Mouse (Mus musculus): Measurements from ENCODE around the gene Fgf10. TPM values are rescaled to one million over a fixed set of nuclear protein-coding genes. Genes with fewer than 3 reads are reported as not detected.

The Fgf10 gene
- polyA plus RNA-seq, 1 experiment from 2014 or later = 5.2 TPM

- no peaks in the 10 kb centered on the region for H3K27me3 ChIP-seq (ENCODE audit: control insufficient read depth, insufficient read depth, low read length)
- H3K9ac ChIP-seq (ENCODE audit: low read depth, low read length) = no peak overlapping the region
- no peak for ATAC-seq (ENCODE audit: low FRiP score, low TSS enrichment)
- WGBS = 71% methylated on average over 3 of the region's 3 CpGs
- no peak overlapping the region for H3K27ac ChIP-seq (ENCODE audit: low read depth, low read length)
- no peak overlapping the region for H3K4me2 ChIP-seq (replicated peaks; ENCODE audit: low read depth, low read length)
- H3K36me3 ChIP-seq (ENCODE audit: control insufficient read depth, insufficient read depth, low read length) = no peaks in the 10 kb centered on the region
- H3K4me1 ChIP-seq (ENCODE audit: control insufficient read depth, insufficient read depth, low read length) = no peaks in the 10 kb centered on the region
- no peaks in the 10 kb centered on the region for H3K9me3 ChIP-seq (ENCODE audit: control insufficient read depth, low read length)
- no peak overlapping the region for H3K4me3 ChIP-seq (ENCODE audit: low read length)
These were observed 7.9 kb upstream of the Fgf10 start for GRCm38 (mm10) chr13:118661664-118662063.

GRCm38 (mm10) chr13:118664901-118665300 lies 4.7 kb upstream of the Fgf10 start:
- Histone ChIP-seq H3K9me3 (ENCODE audit: control insufficient read depth, low read length) (no peaks in the 10 kb centered on the region), H3K4me2 (replicated peaks; ENCODE audit: low read depth, low read length) (no peak overlapping the region), H3K4me3 (ENCODE audit: low read length) (no peak overlapping the region), H3K4me1 (ENCODE audit: control insufficient read depth, insufficient read depth, low read length) (no peaks in the 10 kb centered on the region), H3K27me3 (ENCODE audit: control insufficient read depth, insufficient read depth, low read length) (no peaks in the 10 kb centered on the region), H3K36me3 (ENCODE audit: control insufficient read depth, insufficient read depth, low read length) (no peaks in the 10 kb centered on the region), H3K9ac (ENCODE audit: low read depth, low read length) (no peak overlapping the region), H3K27ac (ENCODE audit: low read depth, low read length) (no peak overlapping the region)
- ATAC-seq (ENCODE audit: low FRiP score, low TSS enrichment) = no peak
- WGBS = 79% methylated on average over 2 of the region's 2 CpGs

- Histone ChIP-seq H3K4me1 (ENCODE audit: control insufficient read depth, insufficient read depth, low read length) (no peaks in the 10 kb centered on the region), H3K27ac (ENCODE audit: low read depth, low read length) (no peak overlapping the region), H3K9me3 (ENCODE audit: control insufficient read depth, low read length) (no peaks in the 10 kb centered on the region), H3K36me3 (ENCODE audit: control insufficient read depth, insufficient read depth, low read length) (no peaks in the 10 kb centered on the region), H3K27me3 (ENCODE audit: control insufficient read depth, insufficient read depth, low read length) (no peaks in the 10 kb centered on the region), H3K4me3 (ENCODE audit: low read length) (no peak overlapping the region), H3K9ac (ENCODE audit: low read depth, low read length) (no peak overlapping the region), H3K4me2 (replicated peaks; ENCODE audit: low read depth, low read length) (no peak overlapping the region)
- WGBS = 61% methylated on average over 3 of the region's 3 CpGs
- ATAC-seq (ENCODE audit: low FRiP score, low TSS enrichment) = no peak
These were observed 9.6 kb downstream of the Fgf10 start for GRCm38 (mm10) chr13:118679228-118679627.

GRCm38 (mm10) chr13:118693049-118693448 lies 23.5 kb downstream of the Fgf10 start:
- Histone ChIP-seq H3K27me3 (ENCODE audit: control insufficient read depth, insufficient read depth, low read length) (no peaks in the 10 kb centered on the region), H3K36me3 (ENCODE audit: control insufficient read depth, insufficient read depth, low read length) (no peaks in the 10 kb centered on the region), H3K27ac (ENCODE audit: low read depth, low read length) (no peak overlapping the region), H3K9me3 (ENCODE audit: control insufficient read depth, low read length) (no peaks in the 10 kb centered on the region), H3K4me3 (ENCODE audit: low read length) (no peak overlapping the region), H3K9ac (ENCODE audit: low read depth, low read length) (no peak overlapping the region), H3K4me1 (ENCODE audit: control insufficient read depth, insufficient read depth, low read length) (no peaks in the 10 kb centered on the region), H3K4me2 (replicated peaks; ENCODE audit: low read depth, low read length) (no peak overlapping the region)
- 96% methylated on average over 2 of the region's 2 CpGs for WGBS
- no peak for ATAC-seq (ENCODE audit: low FRiP score, low TSS enrichment)

- H3K9ac ChIP-seq (ENCODE audit: low read depth, low read length) = no peak overlapping the region
- no peaks in the 10 kb centered on the region for H3K9me3 ChIP-seq (ENCODE audit: control insufficient read depth, low read length)
- WGBS = 28% methylated on average over 4 of the region's 4 CpGs
- H3K4me3 ChIP-seq (ENCODE audit: low read length) = no peak overlapping the region
- H3K4me2 ChIP-seq (replicated peaks; ENCODE audit: low read depth, low read length) = no peak overlapping the region
- no peaks in the 10 kb centered on the region for H3K36me3 ChIP-seq (ENCODE audit: control insufficient read depth, insufficient read depth, low read length)
- H3K27ac ChIP-seq (ENCODE audit: low read depth, low read length) = no peak overlapping the region
- H3K27me3 ChIP-seq (ENCODE audit: control insufficient read depth, insufficient read depth, low read length) = no peaks in the 10 kb centered on the region
- H3K4me1 ChIP-seq (ENCODE audit: control insufficient read depth, insufficient read depth, low read length) = no peaks in the 10 kb centered on the region
- ATAC-seq (ENCODE audit: low FRiP score, low TSS enrichment) = no peak
These were observed 25.5 kb downstream of the Fgf10 start for GRCm38 (mm10) chr13:118695103-118695502.

- no peak overlapping the region for H3K27ac ChIP-seq (ENCODE audit: low read depth, low read length)
These were observed 34.1 kb downstream of the Fgf10 start for GRCm38 (mm10) chr13:118703727-118704126.

GRCm38 (mm10) chr13:118705716-118706115 lies 36.1 kb downstream of the Fgf10 start:
- Histone ChIP-seq H3K4me2 (replicated peaks; ENCODE audit: low read depth, low read length) (no peak overlapping the region), H3K27me3 (ENCODE audit: control insufficient read depth, insufficient read depth, low read length) (no peaks in the 10 kb centered on the region), H3K9ac (ENCODE audit: low read depth, low read length) (no peak overlapping the region), H3K9me3 (ENCODE audit: control insufficient read depth, low read length) (no peaks in the 10 kb centered on the region), H3K36me3 (ENCODE audit: control insufficient read depth, insufficient read depth, low read length) (no peaks in the 10 kb centered on the region), H3K4me1 (ENCODE audit: control insufficient read depth, insufficient read depth, low read length) (no peaks in the 10 kb centered on the region), H3K4me3 (ENCODE audit: low read length) (no peak overlapping the region), H3K27ac (ENCODE audit: low read depth, low read length) (no peak overlapping the region)
- 90% methylated on average over 3 of the region's 3 CpGs for WGBS
- ATAC-seq (ENCODE audit: low FRiP score, low TSS enrichment) = no peak

More at GRCm38 (mm10) chr13:118703727-118704126, 34.1 kb downstream of the Fgf10 start:
- Histone ChIP-seq H3K4me3 (ENCODE audit: low read length) (no peak overlapping the region), H3K9me3 (ENCODE audit: control insufficient read depth, low read length) (no peaks in the 10 kb centered on the region), H3K4me1 (ENCODE audit: control insufficient read depth, insufficient read depth, low read length) (no peaks in the 10 kb centered on the region), H3K36me3 (ENCODE audit: control insufficient read depth, insufficient read depth, low read length) (no peaks in the 10 kb centered on the region), H3K27me3 (ENCODE audit: control insufficient read depth, insufficient read depth, low read length) (no peaks in the 10 kb centered on the region), H3K4me2 (replicated peaks; ENCODE audit: low read depth, low read length) (no peak overlapping the region), H3K9ac (ENCODE audit: low read depth, low read length) (no peak overlapping the region)
- no peak for ATAC-seq (ENCODE audit: low FRiP score, low TSS enrichment)

GRCm38 (mm10) chr13:118709912-118710311 lies 40.3 kb downstream of the Fgf10 start:
- Histone ChIP-seq H3K4me2 (replicated peaks; ENCODE audit: low read depth, low read length) (no peak overlapping the region), H3K27ac (ENCODE audit: low read depth, low read length) (no peak overlapping the region), H3K36me3 (ENCODE audit: control insufficient read depth, insufficient read depth, low read length) (no peaks in the 10 kb centered on the region), H3K4me3 (ENCODE audit: low read length) (no peak overlapping the region), H3K9me3 (ENCODE audit: control insufficient read depth, low read length) (no peaks in the 10 kb centered on the region), H3K4me1 (ENCODE audit: control insufficient read depth, insufficient read depth, low read length) (peaks cover 11% of the 10 kb centered on the region), H3K27me3 (ENCODE audit: control insufficient read depth, insufficient read depth, low read length) (no peaks in the 10 kb centered on the region), H3K9ac (ENCODE audit: low read depth, low read length) (no peak overlapping the region)
- no peak for ATAC-seq (ENCODE audit: low FRiP score, low TSS enrichment)
- WGBS = 92% methylated on average over 1 of the region's 1 CpGs

- no peaks in the 10 kb centered on the region for H3K27me3 ChIP-seq (ENCODE audit: control insufficient read depth, insufficient read depth, low read length)
- H3K9me3 ChIP-seq (ENCODE audit: control insufficient read depth, low read length) = no peaks in the 10 kb centered on the region
- H3K4me3 ChIP-seq (ENCODE audit: low read length) = peak overlapping the region; percentile 53
- WGBS = under 1% methylated on average over 14 of the region's 14 CpGs
- H3K4me2 ChIP-seq (replicated peaks; ENCODE audit: low read depth, low read length) = peak overlapping the region; percentile 81
- H3K9ac ChIP-seq (ENCODE audit: low read depth, low read length) = peak overlapping the region; percentile 51; the same call in 1 of the 2 replicates
- H3K4me1 ChIP-seq (ENCODE audit: control insufficient read depth, insufficient read depth, low read length) = peaks cover 16% of the 10 kb centered on the region
- H3K27ac ChIP-seq (ENCODE audit: low read depth, low read length) = peak overlapping the region; percentile 11; the same call in 1 of the 2 replicates
- no peaks in the 10 kb centered on the region for H3K36me3 ChIP-seq (ENCODE audit: control insufficient read depth, insufficient read depth, low read length)
- ATAC-seq (ENCODE audit: low FRiP score, low TSS enrichment) = peak; percentile 21; the same call in 1 of the 2 replicates
These were observed 44.1 kb downstream of the Fgf10 start for GRCm38 (mm10) chr13:118713626-118714150.

Measured in kidney, embryonic 14.5 days (tissue).